Mouse (Mus musculus): ENCODE measurements around the gene Gm44502.

DNA sequence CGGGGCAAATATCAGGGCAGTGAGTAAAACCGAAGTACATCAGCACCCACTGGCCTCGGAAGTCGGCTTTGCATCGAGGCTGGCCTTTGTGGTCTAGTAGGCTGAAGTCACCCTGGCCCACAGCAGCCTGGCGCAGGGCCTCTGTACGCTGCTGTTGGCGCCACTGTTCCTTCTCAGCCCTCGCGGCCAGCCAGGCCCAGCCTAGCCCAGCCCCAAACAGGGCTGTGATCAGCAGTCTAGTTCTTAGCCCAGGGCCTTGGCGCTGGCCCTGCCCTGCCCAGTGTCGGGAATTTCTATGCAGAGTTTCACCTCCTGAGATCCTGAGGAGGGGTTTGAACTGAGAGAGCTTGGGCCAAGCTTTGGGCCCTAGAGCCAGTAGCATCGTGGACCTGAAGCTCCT, 57.4 kb downstream of the Gm44502 start:
- TF ChIP-seq MAX (IDR thresholded peaks at IDR 0.05; ENCODE audit: low read depth) (no peak), CEBPB (IDR thresholded peaks at IDR 0.05; ENCODE audit: insufficient read depth, poor library complexity, severe bottlenecking) (no peak), E2F4 (IDR thresholded peaks at IDR 0.05; ENCODE audit: insufficient read depth) (no peak), POLR2A (IDR thresholded peaks at IDR 0.05; ENCODE audit: insufficient read length, low read depth) (no peak), USF1 (IDR thresholded peaks at IDR 0.05; ENCODE audit: low read depth) (no peak), MYOG (IDR thresholded peaks at IDR 0.05; ENCODE audit: control insufficient read depth in 1 of 3, insufficient read depth in 1 of 3, insufficient read length in 2 of 3, low read depth in 2 of 3) (no peak), POLR2AphosphoS2 (IDR thresholded peaks at IDR 0.05; ENCODE audit: insufficient read length, low read depth) (no peak)
